Mouse (Mus musculus) embryo, embryonic 9.5 days (tissue): ENCODE data around the gene Dph5.
"Not testable (repeated sequence)": the region's sequence is repeated elsewhere in the genome, so short reads cannot be mapped to it uniquely, and the experiment has no call there.

Experiments used
- DNase-seq: peaks from one replicate; pipeline ENCODE4 v3.0.0-alpha.2; 2017; ENCODE audit errors: extremely low spot score

Dph5 gene

DNA sequence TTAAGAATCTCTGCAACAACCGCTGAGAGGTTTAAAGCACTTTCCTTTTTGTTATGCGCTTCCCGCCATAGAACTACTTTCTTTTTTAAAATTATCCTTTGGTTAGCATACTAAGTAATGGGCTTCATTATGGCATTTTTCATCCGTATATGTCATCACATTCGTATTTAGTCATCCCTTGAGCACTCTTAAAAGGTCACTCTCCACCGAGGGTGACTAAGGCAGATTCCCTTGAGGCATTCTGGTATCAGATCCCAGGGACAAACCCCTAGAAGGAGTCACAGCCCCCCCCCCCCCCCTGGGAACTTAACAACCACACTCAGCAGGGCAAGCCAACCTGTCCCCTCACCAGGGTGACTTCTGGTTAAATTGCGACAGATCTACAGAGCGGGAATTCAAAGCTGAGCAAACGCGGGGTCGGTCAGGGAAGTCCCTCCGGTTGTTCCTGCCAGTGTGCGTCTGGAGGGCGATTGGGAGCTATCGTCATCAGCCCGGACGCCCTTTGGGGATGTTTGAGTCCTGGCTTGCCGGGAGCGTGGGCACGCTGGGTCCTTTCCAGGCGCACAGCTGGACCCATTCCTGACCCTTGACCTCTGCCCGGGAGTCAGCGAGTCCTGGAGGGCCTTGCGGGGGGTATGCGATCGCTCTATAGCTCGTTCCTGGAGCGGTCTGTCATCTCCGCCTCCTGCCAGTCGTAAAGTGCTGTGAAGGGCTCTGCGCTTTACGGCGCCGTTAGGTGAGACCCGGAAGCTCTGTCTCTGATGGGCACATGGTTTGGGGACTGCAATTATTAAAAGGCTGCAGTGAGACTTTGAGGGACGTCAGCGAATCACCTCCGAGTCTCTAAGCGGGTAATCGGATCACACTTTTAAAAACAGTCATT lies at the start of gene Dph5:
TSS of gene Dph5 (plus strand) at position 411 of the 883 bp plus-strand sequence.
- peak; percentile 92 for DNase-seq

DNA sequence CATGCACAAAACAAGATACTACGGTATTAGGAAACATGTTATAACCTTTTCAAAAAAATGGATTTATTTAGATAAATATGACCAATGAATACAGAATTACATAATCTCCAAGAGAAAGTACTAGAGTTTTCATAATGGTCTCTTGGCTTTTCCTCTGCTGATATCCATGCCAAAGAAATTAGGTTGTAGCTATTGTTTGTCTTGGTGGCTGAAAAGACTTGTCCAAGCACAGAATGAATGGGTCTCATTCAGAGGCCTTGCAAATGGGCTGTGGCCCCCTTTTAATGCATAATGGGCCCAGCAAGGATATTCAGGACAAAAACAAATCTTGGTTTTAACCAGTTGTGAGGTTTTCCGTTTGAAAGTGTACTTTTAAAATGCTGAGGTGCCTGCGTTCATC lies 43.1 kb upstream of the Dph5 start:
- DNase-seq = no peak

DNA sequence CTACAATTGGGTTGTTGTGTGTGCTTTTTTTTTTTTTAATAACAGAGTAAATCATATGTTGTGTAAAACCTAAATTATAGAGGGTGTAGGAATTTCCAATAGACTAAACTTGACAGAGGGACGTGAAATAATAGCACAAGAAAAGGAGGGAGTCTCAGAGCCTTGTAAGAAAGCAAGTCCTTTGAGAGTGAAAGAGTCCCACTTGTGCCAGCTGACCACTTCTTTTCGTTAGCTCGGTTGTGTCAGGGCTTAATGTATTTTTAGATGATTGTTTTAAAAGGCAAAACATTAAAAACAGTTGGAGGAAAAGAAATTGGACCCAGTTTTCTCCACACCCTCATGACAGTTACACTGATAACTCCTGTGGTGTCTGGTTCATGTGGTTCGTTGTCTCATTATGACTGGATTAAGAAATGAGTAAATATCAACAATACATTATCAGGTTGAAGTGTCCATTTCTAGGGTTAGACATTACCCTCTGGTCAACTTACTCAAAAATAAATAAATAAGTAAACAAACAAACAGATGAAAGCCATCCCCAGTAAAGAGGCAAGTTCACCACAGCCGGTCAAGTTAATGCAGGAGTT lies 42.5 kb upstream of the Dph5 start:
- no peak for DNase-seq

DNA sequence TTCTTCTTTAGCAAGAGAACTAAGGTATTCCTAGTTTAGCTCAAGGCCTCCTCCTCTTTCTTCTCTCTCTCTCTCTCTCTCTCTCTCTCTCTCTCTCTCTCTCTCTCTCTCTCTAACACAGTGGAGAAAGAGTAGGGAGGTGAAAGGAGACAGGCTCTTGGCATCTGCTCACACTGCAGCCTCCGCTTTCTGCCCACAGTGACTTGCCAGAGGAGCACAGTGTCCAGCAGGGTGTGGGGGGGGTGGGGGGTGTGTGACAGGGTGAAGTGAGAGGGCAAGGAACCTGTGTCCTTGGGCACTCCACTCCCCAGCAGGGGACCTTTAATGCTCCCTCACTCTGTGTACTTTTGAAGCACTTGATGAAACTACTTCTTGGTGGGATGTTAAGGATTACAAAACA lies 41.9 kb upstream of the Dph5 start:
- no peak for DNase-seq

DNA sequence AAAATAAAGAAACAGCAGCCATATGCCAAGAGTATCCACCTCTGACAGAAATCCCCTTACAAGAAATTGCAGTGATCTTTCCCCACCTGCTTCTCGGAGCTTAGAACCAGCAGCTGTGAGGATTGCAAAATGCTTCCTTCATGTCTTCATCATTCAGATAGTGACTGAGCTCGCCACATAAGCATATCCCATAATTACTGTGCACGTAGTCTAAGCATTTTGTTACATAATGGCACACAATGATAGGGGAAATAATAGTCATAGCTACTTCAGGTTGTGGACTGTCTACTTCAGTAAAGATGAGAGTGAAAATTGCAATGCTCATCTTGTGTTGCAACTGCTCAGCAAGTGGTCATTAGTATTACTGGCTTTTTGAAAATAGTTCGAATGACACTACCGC lies 41.5 kb upstream of the Dph5 start:
- no peak for DNase-seq

DNA sequence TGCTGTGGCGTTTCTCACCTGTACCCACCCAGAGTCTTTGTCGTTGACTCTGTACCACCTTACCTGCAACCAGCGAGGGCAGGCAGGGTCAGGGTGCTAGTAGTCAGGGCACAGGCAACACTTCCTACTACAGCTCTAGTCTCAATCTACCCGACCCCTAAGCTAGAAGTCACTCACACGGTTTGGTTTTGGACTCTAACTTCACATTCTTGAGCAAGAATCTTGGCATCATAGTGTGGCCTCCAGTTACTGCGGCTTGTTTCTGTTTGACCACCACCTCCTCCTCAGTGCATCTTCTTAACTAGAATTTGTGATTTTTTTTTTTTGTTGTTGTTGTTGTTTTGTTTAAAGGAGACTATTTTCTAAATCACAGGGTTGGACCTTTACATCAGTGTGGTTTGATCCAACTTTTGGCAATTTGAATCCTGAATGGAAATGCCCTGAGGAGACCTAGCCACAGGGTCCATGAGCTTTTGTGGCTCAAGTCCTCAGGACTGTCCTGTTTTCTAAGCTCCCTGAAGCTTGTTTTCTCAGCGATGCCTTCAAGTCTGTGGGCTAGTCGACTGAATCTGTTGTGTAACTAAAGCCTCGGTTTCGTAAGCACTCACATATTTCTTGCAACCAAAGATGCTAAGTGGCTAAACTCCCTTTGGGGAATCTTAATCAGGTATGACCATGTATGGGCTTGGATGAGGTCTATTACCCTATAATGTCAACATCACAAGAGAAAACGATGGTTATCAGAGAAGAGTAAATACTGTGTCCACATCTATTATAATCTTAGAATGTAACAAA lies 38.8 kb upstream of the Dph5 start:
- DNase-seq = no peak

DNA sequence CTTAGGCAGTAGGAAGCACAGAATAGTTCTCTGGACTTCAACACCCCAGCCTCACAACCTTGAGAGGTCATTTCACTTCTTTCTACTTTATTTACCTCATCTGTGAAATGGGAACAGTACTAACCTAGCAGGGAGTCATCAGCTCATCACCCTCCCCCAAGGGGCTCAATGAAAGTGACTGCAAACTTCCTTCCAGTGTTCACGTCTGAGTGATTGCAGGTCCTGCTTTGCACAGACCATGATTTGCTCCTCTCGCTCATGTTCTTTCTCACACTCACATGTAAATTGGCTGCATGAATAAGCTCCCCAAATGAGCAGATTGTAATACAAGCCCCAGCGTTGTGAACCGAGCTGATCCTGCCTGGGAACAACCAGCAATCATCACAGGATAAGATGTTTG lies 36.7 kb upstream of the Dph5 start:
- DNase-seq = no peak

DNA sequence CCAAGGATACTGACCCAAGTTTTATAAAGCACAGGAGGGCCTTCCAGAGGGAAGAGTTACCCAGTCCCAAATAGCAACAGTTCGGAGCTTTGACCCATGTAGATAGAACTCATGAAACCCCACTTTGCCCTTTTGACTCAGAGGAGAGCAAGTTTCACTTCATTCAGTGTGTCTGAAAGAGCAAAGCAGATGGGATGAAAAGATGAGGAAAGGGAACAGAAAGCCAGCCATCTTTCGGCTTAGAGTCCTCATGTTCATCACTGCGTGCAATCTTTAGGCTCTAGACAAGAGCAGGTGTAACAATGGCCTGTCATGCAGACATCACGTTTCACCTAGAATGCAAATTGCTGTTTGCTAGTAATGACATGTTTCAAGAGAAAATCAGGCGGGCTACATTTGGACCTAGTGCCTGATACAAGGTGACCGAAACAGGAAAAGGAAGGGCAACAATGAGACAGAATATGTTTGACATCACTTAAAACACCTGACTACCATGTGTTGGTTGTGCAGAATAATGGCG lies 32.9 kb upstream of the Dph5 start:
- DNase-seq = no peak

DNA sequence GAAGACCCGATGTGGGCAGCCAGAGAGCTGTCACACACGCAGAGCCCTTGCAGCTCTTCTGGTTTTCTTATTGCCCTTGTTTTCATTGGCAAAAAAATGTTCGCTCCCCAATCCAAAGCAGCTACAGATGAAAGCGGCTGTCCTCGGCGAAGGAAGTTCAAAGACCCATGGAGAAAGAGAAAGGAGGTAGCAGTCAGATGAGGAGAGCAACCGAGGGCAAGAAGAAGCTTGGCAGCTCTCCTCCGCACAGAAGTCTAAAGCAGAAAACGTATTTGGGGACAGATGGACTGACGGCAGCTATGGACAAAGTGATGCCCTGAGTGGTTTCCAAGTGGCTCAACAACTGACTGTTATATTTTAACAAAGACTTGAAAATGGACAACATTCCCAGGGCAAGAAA lies 32.1 kb upstream of the Dph5 start:
- no peak for DNase-seq

DNA sequence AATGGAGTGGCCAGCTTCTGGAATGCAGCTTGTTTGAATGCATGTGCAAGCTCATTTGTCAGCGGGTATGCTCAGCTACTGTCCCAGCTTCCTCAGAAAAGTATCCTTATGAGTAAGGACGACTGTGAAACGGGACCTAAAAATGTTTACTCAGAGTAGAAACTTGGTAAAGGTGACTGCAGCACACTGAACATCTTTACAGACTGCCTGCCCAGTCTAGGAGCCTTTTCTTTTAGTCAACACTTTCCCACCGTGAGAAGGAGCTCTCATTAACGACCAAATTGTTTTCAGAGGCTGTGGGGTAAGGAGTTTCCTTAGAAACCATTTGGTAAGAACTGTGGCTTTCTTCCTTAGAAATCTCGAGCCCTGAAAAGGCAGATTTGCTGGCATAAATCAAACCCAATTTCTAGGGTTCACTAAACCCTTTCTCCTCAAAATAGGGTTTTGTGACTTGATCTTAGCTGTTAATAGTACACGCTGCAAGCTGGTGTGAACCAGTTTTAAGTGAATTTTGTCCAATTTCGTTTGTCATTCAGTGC lies 31.1 kb upstream of the Dph5 start:
- peak; percentile 46 for DNase-seq

DNA sequence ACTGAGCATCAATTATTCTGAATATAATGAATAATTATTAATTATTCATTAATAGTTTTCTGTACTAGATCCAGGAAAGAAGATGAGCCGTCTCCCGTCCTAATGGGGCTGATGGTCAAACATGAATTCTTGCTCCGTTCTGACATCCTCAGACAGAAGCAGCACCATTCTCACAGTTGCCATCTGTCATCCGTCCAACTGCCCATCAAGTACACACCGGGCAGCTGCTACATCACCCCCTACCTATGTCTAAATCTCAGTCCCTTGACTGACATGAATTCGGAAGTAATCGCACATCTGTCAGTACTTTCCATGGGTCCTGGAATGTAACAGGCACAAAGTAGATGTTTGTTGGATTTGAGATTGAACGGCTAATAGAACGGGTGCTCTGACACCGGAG lies 30.2 kb upstream of the Dph5 start:
- no peak for DNase-seq

DNA sequence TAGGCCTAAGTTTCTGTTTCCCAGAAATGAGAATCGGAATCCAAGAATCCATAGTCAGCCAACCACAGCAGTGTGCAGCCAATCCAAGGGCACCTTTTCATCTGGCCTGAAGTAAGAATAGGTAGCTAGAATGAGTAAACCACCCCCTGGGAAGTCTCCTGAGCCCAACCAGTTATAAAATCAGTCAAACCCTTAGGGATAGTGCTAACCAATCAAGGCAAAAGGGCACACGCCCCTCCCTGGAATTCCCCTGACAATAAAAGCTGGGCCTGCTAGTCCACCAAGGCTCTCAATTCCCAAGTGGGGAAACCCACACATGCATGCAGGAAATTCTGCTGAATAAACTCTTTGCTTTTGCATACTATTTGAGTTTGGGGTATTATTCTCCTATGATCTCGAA lies 28.8 kb upstream of the Dph5 start:
- no peak for DNase-seq

DNA sequence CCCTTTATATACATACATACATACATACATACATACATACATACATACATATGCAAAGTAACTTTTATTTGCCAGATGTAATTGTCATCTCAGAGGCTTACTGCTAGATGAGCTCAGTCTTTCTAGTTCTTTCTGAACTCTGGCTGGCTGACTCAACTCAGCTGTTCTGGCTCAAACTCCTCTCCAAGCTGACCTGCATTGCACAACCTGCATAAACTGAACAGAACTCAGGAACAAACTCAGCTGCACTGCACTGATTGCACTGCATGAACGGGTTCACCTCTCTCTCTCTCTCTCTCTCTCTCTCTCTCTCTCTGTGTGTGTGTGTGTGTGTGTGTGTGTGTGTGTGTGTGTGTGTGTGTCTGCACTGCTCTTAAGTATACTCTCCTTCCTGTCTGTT lies 26.9 kb upstream of the Dph5 start:
- DNase-seq = not testable (repeated sequence)

DNA sequence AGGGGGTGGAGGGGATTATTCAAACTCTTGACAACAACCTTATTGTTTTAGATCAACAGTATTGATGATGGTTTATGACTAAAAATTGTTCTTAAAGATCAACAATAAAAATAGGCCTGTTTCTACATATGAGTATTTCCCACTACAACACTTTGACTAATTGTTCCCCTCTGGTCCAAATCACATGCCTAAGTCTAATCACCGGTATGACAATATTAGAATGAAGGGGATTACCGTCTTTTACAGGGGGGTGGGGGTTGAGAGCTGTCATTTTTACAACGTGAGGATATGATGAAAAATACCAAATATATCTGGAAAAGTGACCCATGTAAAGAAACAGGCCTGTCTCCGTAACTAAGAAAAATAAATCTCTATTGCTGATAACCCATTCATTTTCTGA lies 24.1 kb upstream of the Dph5 start:
- no peak for DNase-seq

DNA sequence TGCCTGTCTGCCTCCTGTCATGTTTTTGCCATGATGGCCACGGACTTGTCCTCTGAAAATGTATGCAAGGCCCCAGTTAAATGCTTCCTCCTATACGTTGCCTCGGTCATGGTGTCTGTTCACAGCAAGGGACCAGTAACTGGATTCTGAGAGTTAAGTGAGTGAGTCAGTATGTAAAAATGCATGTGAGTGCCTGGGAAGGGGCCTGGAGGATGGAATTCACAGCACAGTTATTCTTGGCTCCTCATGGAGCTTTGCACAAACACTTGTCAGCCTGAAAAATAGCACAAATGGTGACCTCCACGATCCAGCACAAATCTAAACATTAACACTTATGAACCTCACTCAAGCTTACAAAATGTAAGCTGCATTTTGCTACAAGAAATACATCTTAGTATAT lies 20.5 kb upstream of the Dph5 start:
- no peak for DNase-seq

DNA sequence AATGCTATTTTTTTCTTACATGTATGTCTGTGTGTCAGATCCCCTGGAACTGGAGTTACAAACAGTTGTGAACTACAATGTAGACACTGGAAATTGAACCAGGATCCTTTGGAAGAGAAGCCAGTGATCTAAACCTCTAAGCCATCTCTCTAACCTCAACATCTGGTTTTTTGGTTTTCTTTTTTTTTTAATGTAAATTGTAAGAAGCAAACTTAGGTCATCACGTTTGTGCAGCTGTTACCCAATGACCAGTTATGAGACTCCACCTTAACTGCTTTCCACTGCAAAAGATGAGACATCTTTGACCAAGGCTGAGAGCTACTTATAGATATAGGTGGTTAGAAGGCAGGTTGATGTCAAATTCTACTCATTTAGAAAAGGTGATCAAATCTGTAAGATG lies 19.7 kb upstream of the Dph5 start:
- DNase-seq = no peak

DNA sequence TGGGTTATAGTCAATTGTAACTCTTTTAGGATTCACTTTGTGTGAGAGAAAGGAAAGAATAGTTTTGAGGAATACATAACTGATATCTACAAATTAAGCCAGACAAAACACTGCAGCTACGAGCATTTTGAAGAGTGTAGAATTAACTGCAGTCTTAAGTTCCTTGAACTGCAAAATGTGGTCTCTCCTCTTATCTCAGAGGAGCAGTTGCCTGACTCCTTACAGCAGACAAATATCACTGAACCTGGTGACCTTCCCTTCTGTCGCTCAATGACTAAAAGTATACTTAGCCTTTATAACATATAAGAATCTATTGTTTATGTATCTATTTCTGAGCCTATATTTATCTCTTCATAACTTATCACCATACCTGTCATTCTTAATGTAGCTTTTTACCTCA lies 18.3 kb upstream of the Dph5 start:
- no peak for DNase-seq

DNA sequence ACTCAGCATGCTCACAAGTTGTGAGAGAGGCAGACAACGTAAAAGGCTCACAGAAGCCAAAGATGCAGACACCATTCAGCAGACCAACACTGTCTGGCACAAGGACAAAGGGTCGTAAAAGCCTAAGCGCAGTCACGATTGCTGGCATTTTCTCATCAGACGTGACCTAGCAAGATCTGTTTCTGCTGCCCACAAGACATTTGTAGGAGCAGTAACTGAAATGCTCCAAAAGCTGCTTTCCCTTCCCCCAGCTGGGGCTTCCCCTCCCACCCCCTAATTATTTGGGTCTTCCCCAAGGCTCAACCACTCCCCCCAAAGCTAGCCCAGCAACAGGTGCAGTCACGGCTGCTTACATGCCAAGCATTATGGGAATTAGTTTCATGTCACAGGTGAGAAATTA lies 12.1 kb upstream of the Dph5 start:
- DNase-seq = no peak

DNA sequence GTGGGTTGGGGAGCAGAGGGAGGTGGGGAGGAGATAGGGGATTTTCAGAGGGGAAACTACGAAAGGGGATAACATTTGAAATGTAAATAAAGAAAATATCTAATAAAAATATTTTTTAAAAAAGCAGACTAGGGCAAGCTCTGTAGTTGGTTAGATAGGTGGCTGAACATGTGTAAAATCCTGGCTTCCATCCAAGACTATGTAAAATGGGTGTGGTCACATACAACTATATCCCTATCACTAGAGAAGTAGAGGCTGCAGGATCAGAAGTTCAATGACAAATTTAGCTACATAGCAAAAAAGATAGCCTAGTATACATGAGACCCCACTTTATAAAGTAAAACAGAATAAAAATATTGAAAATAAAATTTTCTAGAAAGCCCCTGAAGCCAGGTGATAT lies 10.5 kb upstream of the Dph5 start:
- DNase-seq = no peak

DNA sequence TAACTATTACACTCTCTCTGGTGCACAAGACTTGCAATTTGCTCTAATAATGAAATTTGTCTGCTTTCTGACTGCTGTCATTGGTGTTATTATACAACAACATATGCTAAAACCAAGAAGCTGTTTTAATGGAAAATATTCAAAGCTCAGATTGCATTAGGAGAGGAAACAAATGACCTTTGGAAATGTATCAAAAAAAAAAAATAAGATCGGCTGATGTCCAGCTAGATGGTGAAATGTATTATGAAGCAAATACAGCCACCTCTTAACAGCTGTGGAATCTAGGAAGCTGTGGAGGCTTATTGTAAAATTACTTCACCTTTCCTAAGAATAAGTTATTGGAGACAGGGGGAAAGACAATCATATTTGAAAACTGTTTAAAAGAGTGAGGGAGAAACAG lies 3.6 kb upstream of the Dph5 start:
- no peak for DNase-seq

DNA sequence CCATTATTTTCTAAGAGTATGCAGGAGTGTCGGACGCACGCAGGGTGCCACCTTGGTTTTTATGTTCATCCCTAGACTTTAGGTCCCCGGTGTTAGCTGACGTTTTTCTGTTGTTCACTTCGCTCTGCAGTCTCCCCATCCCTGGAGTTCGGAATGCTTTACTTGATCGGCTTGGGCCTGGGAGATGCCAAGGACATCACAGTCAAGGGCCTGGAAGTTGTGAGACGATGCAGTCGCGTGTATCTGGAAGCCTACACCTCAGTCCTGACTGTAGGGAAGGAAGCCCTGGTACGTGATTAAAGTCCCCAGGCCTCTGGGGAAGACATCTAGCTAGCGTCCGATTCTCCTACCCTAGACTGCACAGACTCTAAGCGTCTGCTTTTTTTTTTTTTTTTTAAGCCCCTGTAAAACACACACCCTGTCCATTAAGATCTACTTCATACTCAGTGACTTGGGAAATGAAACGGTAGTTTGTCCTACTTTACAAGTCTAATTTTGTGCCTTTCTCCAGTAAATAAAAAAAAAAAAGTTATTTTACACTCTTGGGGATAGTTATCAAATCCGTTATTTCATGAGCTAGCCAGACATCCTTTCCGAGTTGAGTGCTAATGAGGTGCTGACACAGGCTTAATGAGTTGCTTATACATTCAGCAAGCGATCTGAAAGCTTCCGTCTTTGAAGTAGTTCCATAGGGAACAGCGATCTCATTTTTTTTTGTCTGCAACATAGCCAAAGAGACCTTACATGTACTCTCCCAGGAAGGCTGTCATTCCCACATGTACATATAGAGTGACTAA lies 871 bp downstream of the Dph5 start:
- DNase-seq = no peak

DNA sequence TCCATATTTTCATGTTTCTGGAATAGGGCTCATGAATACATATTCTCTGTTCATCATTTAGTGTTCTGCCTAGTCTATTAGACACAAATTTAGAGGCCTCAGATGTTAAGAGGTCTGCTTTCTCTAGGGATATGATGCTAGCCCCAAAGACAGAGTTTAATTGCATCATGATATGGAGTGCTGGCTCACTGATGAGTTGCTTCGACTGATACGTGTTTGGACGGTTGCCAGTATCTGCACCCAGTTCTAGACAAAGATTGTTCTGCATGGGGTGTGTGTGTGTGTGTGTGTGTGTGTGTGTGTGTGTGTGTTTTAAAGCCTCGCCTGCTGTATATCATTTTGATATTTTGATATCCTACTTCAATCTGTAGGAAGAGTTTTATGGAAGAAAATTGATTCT lies 4.7 kb downstream of the Dph5 start:
- DNase-seq = no peak
